23 mouse cellular contexts compared by ENCODE assay signal in genomic region chr1:155073133-155073532, GRCm38 (mm10). TPM values are rescaled to one million over a fixed set of nuclear protein-coding genes. Genes with fewer than 3 reads are reported as not detected.
A peak's percentile ranks its signal among the peaks of the same experiment; 100 is the strongest.
DNase-seq lines count a peak whose midpoint lies in the region; ATAC-seq and TF ChIP-seq lines count a peak whose summit lies in the region.
"Had no signal": no experiment of that assay in that cellular context is flagged by ENCODE, and none has a peak within 500 bp of the region (broad histone marks: within the 10 kb centered on the region; RNA-seq: fewer than 3 reads in every experiment).

No protein-coding gene starts in this region.

- no peak for TF ChIP-seq CTCF in midbrain, postnatal 0 days (IDR thresholded peaks at IDR 0.05)
- no peak for TF ChIP-seq CTCF in left cerebral cortex, adult 2 months (IDR thresholded peaks at IDR 0.05)

- no peaks in the 10 kb centered on the region for H3K36me3 ChIP-seq in forebrain, embryonic 10.5 days (replicated peaks)
- no peaks in the 10 kb centered on the region for H3K36me3 ChIP-seq in forebrain, embryonic 15.5 days
- H3K36me3 ChIP-seq in hindbrain, embryonic 12.5 days = no peaks in the 10 kb centered on the region
- H3K36me3 ChIP-seq in hindbrain, embryonic 13.5 days = no peaks in the 10 kb centered on the region
- no peaks in the 10 kb centered on the region for H3K36me3 ChIP-seq in midbrain, embryonic 11.5 days (ENCODE audit: control insufficient read depth, insufficient read depth, low read length)
- no peaks in the 10 kb centered on the region for H3K36me3 ChIP-seq in midbrain, postnatal 0 days (ENCODE audit: insufficient read depth, low read length)
- no peaks in the 10 kb centered on the region for H3K36me3 ChIP-seq in midbrain, embryonic 13.5 days
- H3K36me3 ChIP-seq: limb, embryonic 10.5 days; neural tube, embryonic 13.5 days; stomach, embryonic 15.5 days had no signal

- no peak for DNase-seq in forebrain, embryonic 10.5 days (ENCODE audit: extremely low spot score, low spot score)
- DNase-seq in midbrain, embryonic 11.5 days (ENCODE audit: low spot score, missing footprints) = no peak
- DNase-seq in midbrain, postnatal 0 days (ENCODE audit: low spot score) = no peak
- no peak for DNase-seq in left cerebral cortex, adult 2 months (ENCODE audit: extremely low spot score in 1 of 2, low spot score in 2 of 2)
- DNase-seq: adrenal gland, postnatal 36 days; cerebellum, adult 11 months; cerebellum, adult 9-11 months; gastrocnemius, postnatal 36 days; heart, adult 2 months; kidney, adult 8-10 months; kidney, postnatal 14 days; liver, postnatal 0 days; retina, postnatal 1 day; thymus, postnatal 36 days had no signal

- no peak for ATAC-seq in forebrain, embryonic 15.5 days (replicated peaks)
- no peak for ATAC-seq in hindbrain, embryonic 12.5 days (ENCODE audit: low FRiP score)
- no peak for ATAC-seq in hindbrain, embryonic 13.5 days (ENCODE audit: low FRiP score)
- ATAC-seq in midbrain, embryonic 11.5 days (ENCODE audit: low FRiP score) = 0 out of 2 replicates have a peak, but pooled peaks have one; percentile 4
- ATAC-seq in midbrain, postnatal 0 days (ENCODE audit: low FRiP score) = no peak
- no peak; the same call in 1 of the 2 replicates for ATAC-seq in midbrain, embryonic 13.5 days
- ATAC-seq: liver, postnatal 0 days had no signal

- peaks cover 42% of the 10 kb centered on the region for H3K27me3 ChIP-seq in forebrain, embryonic 10.5 days (ENCODE audit: poor library complexity, severe bottlenecking)
- H3K27me3 ChIP-seq in forebrain, embryonic 15.5 days = no peaks in the 10 kb centered on the region
- H3K27me3 ChIP-seq in hindbrain, embryonic 12.5 days = no peaks in the 10 kb centered on the region
- H3K27me3 ChIP-seq in hindbrain, embryonic 13.5 days = no peaks in the 10 kb centered on the region
- H3K27me3 ChIP-seq in midbrain, embryonic 11.5 days (ENCODE audit: control insufficient read depth, insufficient read depth, low read length) = no peaks in the 10 kb centered on the region; the same call in 1 of the 2 replicates
- H3K27me3 ChIP-seq in midbrain, postnatal 0 days (ENCODE audit: insufficient read depth, low read length) = no peaks in the 10 kb centered on the region
- H3K27me3 ChIP-seq in midbrain, embryonic 13.5 days = 0 out of 2 replicates have a peak, but pooled peaks cover 4% of the 10 kb centered on the region
- H3K27me3 ChIP-seq: neural tube, embryonic 13.5 days; stomach, embryonic 15.5 days had no signal

- 23% methylated on average over 7 of the region's 7 CpGs for WGBS in forebrain, embryonic 10.5 days
- 34% methylated on average over 7 of the region's 7 CpGs for WGBS in forebrain, embryonic 15.5 days
- 27% methylated on average over 7 of the region's 7 CpGs for WGBS in hindbrain, embryonic 12.5 days
- 23% methylated on average over 7 of the region's 7 CpGs for WGBS in hindbrain, embryonic 13.5 days
- 22% methylated on average over 7 of the region's 7 CpGs for WGBS in midbrain, embryonic 11.5 days
- 33% methylated on average over 7 of the region's 7 CpGs for WGBS in midbrain, postnatal 0 days
- 15% methylated on average over 7 of the region's 7 CpGs for WGBS in midbrain, embryonic 13.5 days

- H3K4me2 ChIP-seq in forebrain, embryonic 15.5 days (replicated peaks) = no peak overlapping the region
- H3K4me2 ChIP-seq in hindbrain, embryonic 12.5 days (replicated peaks) = no peak overlapping the region
- H3K4me2 ChIP-seq in hindbrain, embryonic 13.5 days = no peak overlapping the region
- H3K4me2 ChIP-seq in midbrain, embryonic 11.5 days = no peak overlapping the region
- no peak overlapping the region for H3K4me2 ChIP-seq in midbrain, postnatal 0 days (ENCODE audit: low read depth, low read length, poor library complexity, severe bottlenecking)
- no peak overlapping the region for H3K4me2 ChIP-seq in midbrain, embryonic 13.5 days (replicated peaks)
- H3K4me2 ChIP-seq: neural tube, embryonic 13.5 days; stomach, embryonic 15.5 days had no signal

- peak overlapping the region; percentile 61 for H3K27ac ChIP-seq in forebrain, embryonic 10.5 days
- no peak overlapping the region for H3K27ac ChIP-seq in forebrain, embryonic 15.5 days (replicated peaks)
- peak overlapping the region; percentile 35; the same call in 1 of the 2 replicates for H3K27ac ChIP-seq in hindbrain, embryonic 12.5 days
- no peak overlapping the region for H3K27ac ChIP-seq in hindbrain, embryonic 13.5 days
- H3K27ac ChIP-seq in midbrain, embryonic 11.5 days (ENCODE audit: low read depth, low read length) = no peak overlapping the region
- H3K27ac ChIP-seq in midbrain, postnatal 0 days (ENCODE audit: low read depth, low read length) = no peak overlapping the region
- H3K27ac ChIP-seq in midbrain, embryonic 13.5 days = peak overlapping the region; percentile 40; the same call in 1 of the 2 replicates
- no peak overlapping the region for H3K27ac ChIP-seq in left cerebral cortex, adult 2 months
- H3K27ac ChIP-seq: heart, adult 2 months; neural tube, embryonic 13.5 days; stomach, embryonic 15.5 days had no signal

- H3K4me3 ChIP-seq in forebrain, embryonic 10.5 days = no peak overlapping the region
- no peak overlapping the region for H3K4me3 ChIP-seq in forebrain, embryonic 15.5 days
- no peak overlapping the region for H3K4me3 ChIP-seq in hindbrain, embryonic 12.5 days
- no peak overlapping the region for H3K4me3 ChIP-seq in hindbrain, embryonic 13.5 days
- no peak overlapping the region for H3K4me3 ChIP-seq in midbrain, embryonic 11.5 days (ENCODE audit: low read depth, low read length)
- H3K4me3 ChIP-seq in midbrain, postnatal 0 days (ENCODE audit: low read depth, low read length) = no peak overlapping the region
- H3K4me3 ChIP-seq in midbrain, embryonic 13.5 days (replicated peaks) = no peak overlapping the region
- no peak overlapping the region for H3K4me3 ChIP-seq in left cerebral cortex, adult 2 months
- H3K4me3 ChIP-seq: erythroblast, embryonic 14.5 days; heart, adult 2 months; limb, embryonic 10.5 days; megakaryocyte, embryonic 14.5 days; neural tube, embryonic 13.5 days; stomach, embryonic 15.5 days had no signal

- no peaks in the 10 kb centered on the region for H3K9me3 ChIP-seq in forebrain, embryonic 10.5 days
- H3K9me3 ChIP-seq in forebrain, embryonic 15.5 days = no peaks in the 10 kb centered on the region
- H3K9me3 ChIP-seq in hindbrain, embryonic 12.5 days (replicated peaks) = no peaks in the 10 kb centered on the region
- H3K9me3 ChIP-seq in hindbrain, embryonic 13.5 days = no peaks in the 10 kb centered on the region
- no peaks in the 10 kb centered on the region for H3K9me3 ChIP-seq in midbrain, embryonic 11.5 days (ENCODE audit: control insufficient read depth, low read length)
- H3K9me3 ChIP-seq in midbrain, postnatal 0 days (ENCODE audit: low read length) = no peaks in the 10 kb centered on the region
- peaks cover 4% of the 10 kb centered on the region; the same call in 1 of the 2 replicates for H3K9me3 ChIP-seq in midbrain, embryonic 13.5 days
- H3K9me3 ChIP-seq: limb, embryonic 10.5 days; neural tube, embryonic 13.5 days; stomach, embryonic 15.5 days had no signal

- H3K9ac ChIP-seq in forebrain, embryonic 15.5 days (replicated peaks) = no peak overlapping the region
- H3K9ac ChIP-seq in hindbrain, embryonic 12.5 days = 0 out of 2 replicates have a peak overlapping the region, but pooled peaks have one; percentile 4
- no peak overlapping the region for H3K9ac ChIP-seq in hindbrain, embryonic 13.5 days
- no peak overlapping the region; the same call in 1 of the 2 replicates for H3K9ac ChIP-seq in midbrain, embryonic 11.5 days (ENCODE audit: low read length)
- H3K9ac ChIP-seq in midbrain, postnatal 0 days (replicated peaks; ENCODE audit: low read length, poor library complexity, severe bottlenecking) = no peak overlapping the region
- no peak overlapping the region for H3K9ac ChIP-seq in midbrain, embryonic 13.5 days (replicated peaks)
- H3K9ac ChIP-seq: liver, postnatal 0 days; neural tube, embryonic 13.5 days; stomach, embryonic 15.5 days had no signal

- peaks cover 69% of the 10 kb centered on the region for H3K4me1 ChIP-seq in forebrain, embryonic 10.5 days
- H3K4me1 ChIP-seq in forebrain, embryonic 15.5 days = peaks cover 24% of the 10 kb centered on the region
- peaks cover 43% of the 10 kb centered on the region for H3K4me1 ChIP-seq in hindbrain, embryonic 12.5 days
- peaks cover 50% of the 10 kb centered on the region for H3K4me1 ChIP-seq in hindbrain, embryonic 13.5 days (replicated peaks)
- H3K4me1 ChIP-seq in midbrain, embryonic 11.5 days (ENCODE audit: control insufficient read depth, insufficient read depth, low read length) = peaks cover 34% of the 10 kb centered on the region
- peaks cover 24% of the 10 kb centered on the region for H3K4me1 ChIP-seq in midbrain, postnatal 0 days (ENCODE audit: insufficient read depth, low read length)
- peaks cover 48% of the 10 kb centered on the region for H3K4me1 ChIP-seq in midbrain, embryonic 13.5 days (replicated peaks)

- intact Hi-C loops in left cerebral cortex, adult 2 months (cut with DNase I) = no loop called here

RNA-seq across cellular contexts. Expression of gene Ier5, which starts 26.3 kb away (rescaled TPM):
- polyA plus RNA-seq in forebrain, embryonic 10.5 days (2016; fragmentation: Nextera tagmentation; extraction: Ambion mirVana) = 3.6 and 4.1 TPM in 2 replicates
- 19.8 and 21.5 TPM in 2 replicates for polyA plus RNA-seq in forebrain, embryonic 15.5 days (2015; fragmentation: Nextera tagmentation; extraction: Ambion mirVana)
- polyA plus RNA-seq in hindbrain, embryonic 12.5 days (2016; fragmentation: Nextera tagmentation; extraction: Ambion mirVana) = 16.5 and 17.7 TPM in 2 replicates
- 5.5 and 8.8 TPM in 2 replicates for polyA plus RNA-seq in hindbrain, embryonic 13.5 days (2015; fragmentation: Nextera tagmentation; extraction: Ambion mirVana)
- polyA plus RNA-seq in midbrain, embryonic 11.5 days (2014; fragmentation: Nextera tagmentation; extraction: Ambion mirVana) = 12.4 and 13.5 TPM in 2 replicates
- 30.1 and 44.2 TPM in 2 replicates for total RNA-seq in midbrain, postnatal 0 days (2014; rRNA removed)
- 3.9 and 4.0 TPM in 2 replicates for polyA plus RNA-seq in midbrain, postnatal 0 days (2015; fragmentation: Nextera tagmentation; extraction: Ambion mirVana)
- polyA plus RNA-seq in midbrain, embryonic 13.5 days (2015; fragmentation: Nextera tagmentation; extraction: Ambion mirVana) = 5.9 and 9.4 TPM in 2 replicates
- total RNA-seq in left cerebral cortex, adult 2 months (2021) = 10 to 100 TPM; 60.4 to 75.1 TPM

Comparison
In these comparisons a context has a peak if more than half of its experiments do, and no peak if none do; other contexts are left out.
1. H3K27ac ChIP-seq: peak in forebrain, embryonic 10.5 days (single experiment), hindbrain, embryonic 12.5 days (single experiment) and midbrain, embryonic 13.5 days (single experiment); none in forebrain, embryonic 15.5 days (single experiment), hindbrain, embryonic 13.5 days (single experiment), midbrain, embryonic 11.5 days (single experiment), midbrain, postnatal 0 days (single experiment) and left cerebral cortex, adult 2 months (single experiment).